Mouse (Mus musculus) forebrain, postnatal 0 days (tissue): ENCODE results near the gene Acbd3. TPM values are rescaled to one million over a fixed set of nuclear protein-coding genes. Genes with fewer than 3 reads are reported as not detected.

Experiments
- ATAC-seq: fragments of 200-750 bp; cut with Nextera tagmentation; 2 replicates; pipeline ENCODE4 v1.8.0; 2017; ENCODE audit warnings: mild to moderate bottlenecking, moderate library complexity
- DNase-seq: peaks from one replicate; pipeline ENCODE4 v3.0.0-alpha.2; 2015
- H3K27ac ChIP-seq: fragments of 300-500 bp; sonication (generic); 2 replicates; pipeline ENCODE4 v1.5.1; 2014; ENCODE audit warnings: low read depth, mild to moderate bottlenecking, antibody characterized with exemption, low read length, moderate library complexity, mixed read lengths
- H3K27me3 ChIP-seq: fragments of 300-500 bp; sonication (generic); 2 replicates; pipeline ENCODE4 v1.6.1; 2014; ENCODE audit warnings: mild to moderate bottlenecking, low read length, mixed read lengths; ENCODE audit not compliant: insufficient read depth
- H3K36me3 ChIP-seq: fragments of 300-500 bp; sonication (generic); 2 replicates; pipeline ENCODE4 v1.6.1; 2014; ENCODE audit warnings: mild to moderate bottlenecking, moderate library complexity; ENCODE audit not compliant: insufficient read depth
- H3K4me1 ChIP-seq: fragments of 300-500 bp; sonication (generic); 2 replicates; pipeline ENCODE4 v1.6.1; 2014; ENCODE audit warnings: antibody characterized with exemption; ENCODE audit not compliant: insufficient read depth
- H3K4me2 ChIP-seq: fragments of 300-500 bp; sonication (generic); 2 replicates; pipeline ENCODE4 v1.6.1; 2014; ENCODE audit warnings: low read depth, mild to moderate bottlenecking, moderate library complexity
- H3K4me3 ChIP-seq: fragments of 300-500 bp; sonication (generic); 2 replicates; pipeline ENCODE4 v1.5.1; 2014; ENCODE audit warnings: low read depth, low read length, mixed read lengths
- H3K9ac ChIP-seq: fragments of 300-500 bp; sonication (generic); 2 replicates; pipeline ENCODE4 v1.6.1; 2014; ENCODE audit warnings: mild to moderate bottlenecking
- H3K9me3 ChIP-seq: fragments of 300-500 bp; sonication (generic); 2 replicates; pipeline ENCODE4 v1.6.1; 2016; ENCODE audit warnings: low read length
- CTCF ChIP-seq: sonication (generic); IDR thresholded peaks from 2 replicates; pipeline ENCODE4 v1.5.1; 2016; ENCODE audit warnings: antibody characterized with exemption, control low read depth, low read depth
- WGBS: fragments of 180-500 bp; shearing (Covaris S2); extraction: QIAGEN DNeasy Blood & Tissue Kit; methylation state at CpG from one replicate; pipeline ENCODE4 v1.1.7; 2014; 5-methylcytosine and 5-hydroxymethylcytosine counted together
- polyA plus RNA-seq: library from polyadenylated mRNA; unstranded; fragments of >200 nt; fragmentation: Nextera tagmentation; extraction: Ambion mirVana; gene quantifications from 2 replicates; pipeline ENCODE4 v1.2.1, GENCODE M21; 2015
- total RNA-seq: library from RNA; depleted of rRNA; stranded (reverse); fragments of >200 nt; gene quantifications from 2 replicates; pipeline ENCODE4 v1.2.3, GENCODE M21; 2014; rRNA removed

Gene Acbd3
- total and polyA plus RNA-seq, 2 experiments from 2014 or later = 16.1 to 37.6 TPM

DNA sequence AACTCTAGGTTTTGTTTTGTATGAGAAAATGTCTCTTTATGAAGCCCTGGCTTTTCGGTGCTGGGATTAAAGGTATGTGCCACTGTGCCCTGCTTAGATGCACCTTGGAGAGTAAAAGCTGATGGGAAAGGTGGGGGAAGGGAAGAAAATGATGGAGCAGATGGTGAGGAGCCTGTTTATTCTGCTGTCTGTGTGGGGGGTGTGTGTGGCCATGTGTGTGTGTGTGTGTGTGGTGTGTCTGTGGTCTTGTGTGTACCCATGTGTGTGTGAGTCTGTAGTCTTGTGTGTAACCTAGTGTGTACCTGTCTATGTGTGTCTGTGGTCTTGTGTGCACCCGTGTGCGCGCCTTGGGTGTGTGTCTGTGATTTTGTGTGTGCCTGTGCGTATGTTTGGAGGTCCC lies 72.8 kb downstream of the Acbd3 start:
- Histone ChIP-seq H3K27ac (no peak overlapping the region), H3K4me1 (no peaks in the 10 kb centered on the region), H3K4me2 (no peak overlapping the region), H3K27me3 (no peaks in the 10 kb centered on the region), H3K9me3 (no peaks in the 10 kb centered on the region), H3K4me3 (no peak overlapping the region), H3K9ac (no peak overlapping the region), H3K36me3 (peaks cover 31% of the 10 kb centered on the region)
- no peak for TF ChIP-seq CTCF
- 93% methylated on average over 5 of the region's 5 CpGs for WGBS
- DNase-seq (no peak), ATAC-seq (no peak)

GRCm38 (mm10) chr1:180799253-180799652 lies 73.4 kb downstream of the Acbd3 start:
- Histone ChIP-seq H3K4me1 (no peaks in the 10 kb centered on the region), H3K9me3 (no peaks in the 10 kb centered on the region), H3K4me3 (no peak overlapping the region), H3K9ac (no peak overlapping the region), H3K27me3 (no peaks in the 10 kb centered on the region), H3K4me2 (no peak overlapping the region), H3K27ac (no peak overlapping the region), H3K36me3 (peaks cover 37% of the 10 kb centered on the region)
- no peak for ATAC-seq
- no peak for DNase-seq
- no peak for TF ChIP-seq CTCF
- 91% methylated on average over 5 of the region's 5 CpGs for WGBS

GRCm38 (mm10) chr1:180800022-180800421 lies 74.2 kb downstream of the Acbd3 start:
- 97% methylated on average over 5 of the region's 5 CpGs for WGBS
- Histone ChIP-seq H3K36me3 (peaks cover 44% of the 10 kb centered on the region), H3K4me1 (no peaks in the 10 kb centered on the region), H3K27ac (no peak overlapping the region), H3K27me3 (no peaks in the 10 kb centered on the region), H3K4me3 (no peak overlapping the region), H3K9me3 (no peaks in the 10 kb centered on the region), H3K9ac (no peak overlapping the region), H3K4me2 (no peak overlapping the region)
- no peak for ATAC-seq
- TF ChIP-seq CTCF = no peak
- DNase-seq = no peak

DNA sequence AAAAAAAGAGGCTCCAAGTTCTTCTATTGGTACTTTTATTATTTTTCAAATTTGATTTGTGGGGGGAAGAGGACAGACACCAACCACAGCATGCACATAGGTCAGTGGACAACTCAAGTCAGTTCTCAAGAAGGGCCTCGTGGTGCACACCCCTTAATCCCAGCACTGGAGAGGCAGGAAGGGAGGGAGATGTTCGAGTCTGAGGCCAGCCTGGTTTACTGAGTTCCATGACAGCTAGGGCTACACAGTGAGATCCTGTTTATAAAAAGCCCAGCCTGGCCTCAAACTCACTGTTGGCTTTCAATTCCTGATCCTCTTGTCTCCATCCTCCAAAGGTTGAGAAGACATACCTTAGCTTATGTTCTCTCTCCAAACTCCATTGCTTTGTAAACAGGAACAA lies 75.0 kb downstream of the Acbd3 start:
- ATAC-seq = no peak
- H3K36me3 ChIP-seq = peaks cover 52% of the 10 kb centered on the region
- 63% methylated on average over 2 of the region's 2 CpGs for whole genome bisulfite sequencing

GRCm38 (mm10) chr1:180801466-180801994 lies 75.7 kb downstream of the Acbd3 start:
- no peaks in the 10 kb centered on the region for H3K27me3 ChIP-seq
- H3K9ac ChIP-seq = no peak overlapping the region
- H3K4me3 ChIP-seq = no peak overlapping the region
- DNase-seq (peak; percentile 8), ATAC-seq (peak; percentile 20; the same call in 1 of the 2 replicates)
- peaks cover 59% of the 10 kb centered on the region for H3K36me3 ChIP-seq
- no peak overlapping the region for H3K27ac ChIP-seq
- no peak for TF ChIP-seq CTCF
- H3K4me2 ChIP-seq = no peak overlapping the region
- 79% methylated on average over 3 of the region's 3 CpGs for WGBS
- no peaks in the 10 kb centered on the region for H3K4me1 ChIP-seq
- no peaks in the 10 kb centered on the region for H3K9me3 ChIP-seq

More for the DNA sequence above, 75.0 kb downstream of the Acbd3 start:
- H3K27me3 ChIP-seq = no peaks in the 10 kb centered on the region
- no peak for DNase-seq
- H3K4me3 ChIP-seq = no peak overlapping the region
- no peak overlapping the region for H3K4me2 ChIP-seq
- no peaks in the 10 kb centered on the region for H3K9me3 ChIP-seq
- no peaks in the 10 kb centered on the region for H3K4me1 ChIP-seq
- TF ChIP-seq CTCF = no peak
- no peak overlapping the region for H3K27ac ChIP-seq
- H3K9ac ChIP-seq = no peak overlapping the region

Other genes with a start within 250 kb of the Acbd3 start
- gene Stum, start 242.5 kb upstream of the Acbd3 start, total RNA-seq = 59.7 and 80.7 TPM in 2 replicates
- gene Stum, start 242.5 kb upstream of the Acbd3 start, polyA plus RNA-seq = 15.2 and 16.7 TPM in 2 replicates
- gene Parp1, start 157.1 kb upstream of the Acbd3 start, total RNA-seq = 92.2 and 95.3 TPM in 2 replicates
- 51.6 and 57.5 TPM in 2 replicates for gene Parp1, start 157.1 kb upstream of the Acbd3 start, polyA plus RNA-seq
- gene Lin9, start 84.9 kb upstream of the Acbd3 start, total RNA-seq = 9.0 and 11.7 TPM in 2 replicates
- gene Lin9, start 84.9 kb upstream of the Acbd3 start, polyA plus RNA-seq = 3.6 and 4.2 TPM in 2 replicates
- 0.67 TPM in 1 of 2 replicates, not detected in the other for gene Mixl1, start 29.0 kb upstream of the Acbd3 start, total RNA-seq
- 0.10 and 0.38 TPM in 2 replicates for gene Mixl1, start 29.0 kb upstream of the Acbd3 start, polyA plus RNA-seq
- gene H3f3a, start 87.9 kb downstream of the Acbd3 start, total RNA-seq = 3,418 and 3,587 TPM in 2 replicates
- gene H3f3a, start 87.9 kb downstream of the Acbd3 start, polyA plus RNA-seq = 2,464 and 2,886 TPM in 2 replicates
- 16.3 and 19.6 TPM in 2 replicates for gene Sde2, start 125.1 kb downstream of the Acbd3 start, total RNA-seq
- gene Sde2, start 125.1 kb downstream of the Acbd3 start, polyA plus RNA-seq = 17.8 and 24.8 TPM in 2 replicates
- gene Lefty2, start 167.1 kb downstream of the Acbd3 start, total RNA-seq = 21.1 and 21.2 TPM in 2 replicates
- 11.3 and 17.3 TPM in 2 replicates for gene Lefty2, start 167.1 kb downstream of the Acbd3 start, polyA plus RNA-seq
- gene Pycr2, start 178.2 kb downstream of the Acbd3 start, total RNA-seq = 64.2 and 81.2 TPM in 2 replicates
- 68.4 and 70.5 TPM in 2 replicates for gene Pycr2, start 178.2 kb downstream of the Acbd3 start, polyA plus RNA-seq
- gene Lefty1, start 209.0 kb downstream of the Acbd3 start, total RNA-seq = not detected in 2 replicates
- 0.33 and 0.35 TPM in 2 replicates for gene Lefty1, start 209.0 kb downstream of the Acbd3 start, polyA plus RNA-seq
- 1.3 and 3.2 TPM in 2 replicates for gene Tmem63a, start 216.3 kb downstream of the Acbd3 start, total RNA-seq
- gene Tmem63a, start 216.3 kb downstream of the Acbd3 start, polyA plus RNA-seq = 1.8 and 2.1 TPM in 2 replicates